Mouse (Mus musculus): ENCODE data around the gene Olfr681. TPM values are rescaled to one million over a fixed set of nuclear protein-coding genes. Genes with fewer than 3 reads are reported as not detected.

Olfr681 gene
- total and polyA plus RNA-seq, 3 experiments: not detected

DNA sequence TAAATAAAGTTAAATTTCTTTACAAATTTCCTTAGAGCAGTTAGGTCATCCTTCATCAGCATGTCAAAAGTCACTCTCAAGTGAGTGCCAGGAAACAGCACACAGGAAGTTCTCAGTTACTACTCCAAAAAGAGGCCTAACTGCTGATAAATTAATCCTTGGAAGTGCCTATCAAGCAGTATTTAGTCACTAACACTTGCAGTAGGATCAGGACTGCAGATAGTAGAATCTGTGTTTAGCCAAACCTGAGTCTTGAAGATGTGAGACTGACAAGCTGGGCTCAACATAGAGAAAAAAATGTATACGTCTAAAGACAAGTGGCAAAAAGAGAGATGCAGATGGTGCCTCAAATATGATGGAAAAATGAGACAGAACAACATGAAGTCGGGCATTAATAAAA, 24.6 kb downstream of the Olfr681 start:
- Histone ChIP-seq H3K9ac (ENCODE audit: control insufficient read depth, low read depth, low read length, poor library complexity, severe bottlenecking) (no peak overlapping the region), H3K36me3 (ENCODE audit: control insufficient read depth in 1 of 2, insufficient read depth in 2 of 2, low read length in 2 of 2) (no peaks in the 10 kb centered on the region), H3K9me3 (replicated peaks; ENCODE audit: insufficient read depth, low read length) (no peaks in the 10 kb centered on the region), H3K27me3 (ENCODE audit: control insufficient read depth in 1 of 2, insufficient read depth in 2 of 2, low read length in 2 of 2) (no peaks in the 10 kb centered on the region), H3K79me2 (ENCODE audit: control insufficient read depth, insufficient read depth, low read length, poor library complexity) (no peaks in the 10 kb centered on the region), H3K4me1 (ENCODE audit: control insufficient read depth in 1 of 2, insufficient read depth in 2 of 2, low read length in 2 of 2) (no peaks in the 10 kb centered on the region), H3K4me3 (ENCODE audit: control insufficient read depth in 1 of 2, insufficient read depth in 1 of 2, low read depth in 2 of 2, low read length in 2 of 2) (no peak overlapping the region), H3K27ac (ENCODE audit: control insufficient read depth, low read depth, low read length) (no peak overlapping the region)
- DNase-seq (ENCODE audit: low read depth, low spot score): no peak
- TF ChIP-seq GATA1 (IDR thresholded peaks at IDR 0.05; ENCODE audit: low read depth, low read length): no peak
- no peak for TF ChIP-seq EP300 (IDR thresholded peaks at IDR 0.05; ENCODE audit: low read depth in 1 of 2, low read length in 2 of 2)
- no peak for TF ChIP-seq POLR2AphosphoS5 (IDR thresholded peaks at IDR 0.05; ENCODE audit: borderline replicate concordance, low read depth, low read length)
- TF ChIP-seq SMC3 (IDR thresholded peaks at IDR 0.05; ENCODE audit: low read depth, low read length): no peak
- no peak for TF ChIP-seq MYB (IDR thresholded peaks at IDR 0.05; ENCODE audit: low read depth, low read length)
- no peak for TF ChIP-seq CTCF (IDR thresholded peaks at IDR 0.05 in 2 of 3, conservative IDR thresholded peaks at IDR 0.05 in 1 of 3; ENCODE audit: control insufficient read depth in 1 of 3, insufficient read depth in 1 of 3, low read depth in 2 of 3, low read length in 3 of 3, poor library complexity in 1 of 3, severe bottlenecking in 1 of 3)
- TF ChIP-seq UBTF (IDR thresholded peaks at IDR 0.05; ENCODE audit: borderline replicate concordance, insufficient read depth, low read depth, low read length): no peak
- TF ChIP-seq SIN3A (IDR thresholded peaks at IDR 0.05; ENCODE audit: low read length): no peak
- no peak for TF ChIP-seq USF1 (IDR thresholded peaks at IDR 0.05; ENCODE audit: low read depth, low read length)
- no peak for TF ChIP-seq CHD2 (IDR thresholded peaks at IDR 0.05; ENCODE audit: low read length)
- TF ChIP-seq ZKSCAN1 (IDR thresholded peaks at IDR 0.05; ENCODE audit: low read depth, low read length): no peak
- TF ChIP-seq ZNF384 (IDR thresholded peaks at IDR 0.05; ENCODE audit: low read depth, low read length): no peak
- no peak for TF ChIP-seq MAX (IDR thresholded peaks at IDR 0.05; ENCODE audit: low read length)

DNA sequence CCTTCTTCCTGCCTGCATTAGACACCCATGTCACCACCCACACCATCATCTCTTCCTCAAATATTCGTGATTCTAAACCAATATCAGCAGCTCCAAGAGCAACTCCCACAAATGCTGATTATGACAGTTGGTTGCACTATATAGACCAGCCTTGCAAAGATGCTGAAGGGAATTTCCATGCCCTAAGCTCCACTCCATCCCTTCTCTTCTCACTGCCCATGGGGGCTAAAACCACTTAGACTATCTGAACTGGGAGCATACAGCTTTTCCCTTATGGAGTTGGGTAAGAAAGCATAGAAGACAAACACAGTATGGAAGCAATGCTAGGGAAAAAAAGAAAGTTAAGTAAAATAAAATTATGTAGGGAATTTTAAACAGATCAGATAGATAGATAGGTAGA, 30.3 kb downstream of the Olfr681 start, which contains the start of gene Olfr683:
Olfr683 (minus strand) TSS at position 101 of the 400 bp plus-strand sequence.
- no peaks in the 10 kb centered on the region for H3K4me1 ChIP-seq (ENCODE audit: control insufficient read depth in 1 of 2, insufficient read depth in 2 of 2, low read length in 2 of 2)
- H3K27me3 ChIP-seq (ENCODE audit: control insufficient read depth in 1 of 2, insufficient read depth in 2 of 2, low read length in 2 of 2): no peaks in the 10 kb centered on the region
- H3K79me2 ChIP-seq (ENCODE audit: control insufficient read depth, insufficient read depth, low read length, poor library complexity): no peaks in the 10 kb centered on the region
- H3K9ac ChIP-seq (ENCODE audit: control insufficient read depth, low read depth, low read length, poor library complexity, severe bottlenecking): no peak within 1 kb of the TSS
- no peak within 1 kb of the TSS for H3K4me3 ChIP-seq (ENCODE audit: control insufficient read depth in 1 of 2, insufficient read depth in 1 of 2, low read depth in 2 of 2, low read length in 2 of 2)
- H3K9me3 ChIP-seq (replicated peaks; ENCODE audit: insufficient read depth, low read length): no peaks in the 10 kb centered on the region
- DNase-seq (ENCODE audit: low read depth, low spot score): no peak
- no peak for TF ChIP-seq ZMIZ1 (IDR thresholded peaks at IDR 0.05; ENCODE audit: low read depth, low read length)
- TF ChIP-seq TAL1 (IDR thresholded peaks at IDR 0.05; ENCODE audit: low read length): no peak
- TF ChIP-seq POLR2AphosphoS5 (IDR thresholded peaks at IDR 0.05; ENCODE audit: borderline replicate concordance, low read depth, low read length): no peak
- no peak for TF ChIP-seq MAFK (IDR thresholded peaks at IDR 0.05; ENCODE audit: borderline replicate concordance, low read depth, low read length)
- no peak for TF ChIP-seq GATA1 (IDR thresholded peaks at IDR 0.05; ENCODE audit: low read depth, low read length)
- no peak for TF ChIP-seq ZKSCAN1 (IDR thresholded peaks at IDR 0.05; ENCODE audit: low read depth, low read length)
- TF ChIP-seq NRF1 (IDR thresholded peaks at IDR 0.05; ENCODE audit: insufficient read depth, low read depth, low read length, poor library complexity, severe bottlenecking): no peak
- no peak for TF ChIP-seq SMC3 (IDR thresholded peaks at IDR 0.05; ENCODE audit: low read depth, low read length)
- no peak for TF ChIP-seq RCOR1 (IDR thresholded peaks at IDR 0.05; ENCODE audit: low read depth, low read length)
- TF ChIP-seq JUND (IDR thresholded peaks at IDR 0.05; ENCODE audit: low read depth, low read length): no peak
- no peak for TF ChIP-seq MXI1 (IDR thresholded peaks at IDR 0.05; ENCODE audit: low read depth, low read length)
- no peak for TF ChIP-seq MYB (IDR thresholded peaks at IDR 0.05; ENCODE audit: low read depth, low read length)
- TF ChIP-seq MEF2A (IDR thresholded peaks at IDR 0.05; ENCODE audit: extremely low read depth, insufficient replicate concordance, low read depth, low read length, poor library complexity, severe bottlenecking): no peak
- TF ChIP-seq TCF12 (IDR thresholded peaks at IDR 0.05; ENCODE audit: low read depth, low read length): no peak
- no peak for TF ChIP-seq EP300 (IDR thresholded peaks at IDR 0.05; ENCODE audit: low read depth in 1 of 2, low read length in 2 of 2)
- no peak for TF ChIP-seq BHLHE40 (IDR thresholded peaks at IDR 0.05; ENCODE audit: borderline replicate concordance, low read depth, low read length)
- TF ChIP-seq MAZ (IDR thresholded peaks at IDR 0.05; ENCODE audit: low read depth, low read length): no peak
- no peak for TF ChIP-seq SIN3A (IDR thresholded peaks at IDR 0.05; ENCODE audit: low read length)
- H3K36me3 ChIP-seq (ENCODE audit: control insufficient read depth in 1 of 2, insufficient read depth in 2 of 2, low read length in 2 of 2): no peaks in the 10 kb centered on the region
- no peak within 1 kb of the TSS for H3K27ac ChIP-seq (ENCODE audit: control insufficient read depth, low read depth, low read length)

All from MEL (cell line).